Mouse (Mus musculus): ENCODE measurements around the gene Jakmip3. TPM values are rescaled to one million over a fixed set of nuclear protein-coding genes. Genes with fewer than 3 reads are reported as not detected.

Gene Jakmip3
- polyA plus RNA-seq, 1 experiment from 2014 or later: 0.66 TPM

DNA sequence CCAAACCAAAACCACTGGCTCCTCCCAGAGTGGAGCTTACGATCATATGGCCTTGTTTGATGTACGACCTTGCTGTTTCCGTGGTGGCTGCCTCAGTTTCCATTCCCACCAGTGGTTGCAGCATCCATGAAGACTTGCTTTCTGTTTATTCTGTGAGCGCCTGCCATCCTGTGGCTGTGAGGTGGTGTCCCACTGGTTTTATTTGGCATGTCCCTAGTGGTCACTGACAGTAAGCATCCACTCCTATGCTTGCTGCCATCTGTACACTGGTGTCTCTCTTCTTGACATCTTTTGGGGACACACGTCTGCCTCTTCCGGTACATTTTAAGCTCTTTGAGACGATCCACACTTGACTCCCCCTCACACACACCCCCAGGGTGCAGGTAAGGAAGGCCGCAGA lies 7.2 kb downstream of the Jakmip3 start:
- H3K4me3 ChIP-seq (replicated peaks): no peak overlapping the region
- no peak overlapping the region for H3K27ac ChIP-seq
- 84% methylated on average over 8 of the region's 8 CpGs for WGBS
- H3K9ac ChIP-seq (replicated peaks): no peak overlapping the region
- H3K9me3 ChIP-seq: no peaks in the 10 kb centered on the region
- H3K36me3 ChIP-seq: no peaks in the 10 kb centered on the region
- no peak overlapping the region for H3K4me2 ChIP-seq
- H3K4me1 ChIP-seq (replicated peaks): no peaks in the 10 kb centered on the region
- peaks cover 37% of the 10 kb centered on the region for H3K27me3 ChIP-seq
- no peak for ATAC-seq (ENCODE audit: insufficient number of reproducible peaks, insufficient read depth, low FRiP score, low TSS enrichment, low read depth)

DNA sequence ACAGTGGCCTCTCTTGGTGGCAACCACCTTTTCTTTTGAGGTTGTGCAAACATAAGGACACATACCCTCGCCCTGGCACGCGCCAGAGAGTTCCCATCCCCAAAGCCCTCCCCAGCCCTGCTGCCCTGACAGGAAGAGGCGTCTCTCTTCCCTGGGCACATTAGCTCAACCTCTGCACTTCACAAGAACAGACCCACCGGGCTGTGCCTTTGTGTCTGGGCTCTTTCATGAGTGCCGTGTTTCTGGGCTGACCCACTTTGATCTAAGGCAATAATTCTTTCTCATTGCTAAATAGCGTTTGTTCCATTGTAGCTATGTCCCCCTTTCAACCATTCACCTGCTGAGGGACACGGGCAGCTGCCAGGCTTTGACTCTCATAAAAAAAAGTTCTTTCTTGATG lies 7.8 kb downstream of the Jakmip3 start:
- ATAC-seq (ENCODE audit: insufficient number of reproducible peaks, insufficient read depth, low FRiP score, low TSS enrichment, low read depth): no peak
- H3K4me2 ChIP-seq: no peak overlapping the region
- H3K9me3 ChIP-seq: no peaks in the 10 kb centered on the region
- no peaks in the 10 kb centered on the region for H3K36me3 ChIP-seq
- no peak overlapping the region for H3K9ac ChIP-seq (replicated peaks)
- peaks cover 32% of the 10 kb centered on the region for H3K27me3 ChIP-seq
- WGBS: 26% methylated on average over 8 of the region's 8 CpGs
- no peak overlapping the region for H3K27ac ChIP-seq
- no peaks in the 10 kb centered on the region for H3K4me1 ChIP-seq (replicated peaks)
- H3K4me3 ChIP-seq (replicated peaks): no peak overlapping the region

- Histone ChIP-seq H3K9me3 (no peaks in the 10 kb centered on the region), H3K36me3 (no peaks in the 10 kb centered on the region), H3K27ac (no peak overlapping the region), H3K9ac (replicated peaks) (no peak overlapping the region), H3K4me2 (no peak overlapping the region), H3K4me3 (replicated peaks) (no peak overlapping the region), H3K4me1 (replicated peaks) (no peaks in the 10 kb centered on the region), H3K27me3 (no peaks in the 10 kb centered on the region)
- no peak for ATAC-seq (ENCODE audit: insufficient number of reproducible peaks, insufficient read depth, low FRiP score, low TSS enrichment, low read depth)
- 82% methylated on average over 7 of the region's 7 CpGs for WGBS
Observed at GRCm38 (mm10) chr7:138955787-138956186, 15.3 kb downstream of the Jakmip3 start.

- Histone ChIP-seq H3K27me3 (no peaks in the 10 kb centered on the region), H3K4me3 (replicated peaks) (no peak overlapping the region), H3K9ac (replicated peaks) (no peak overlapping the region), H3K27ac (no peak overlapping the region), H3K4me1 (replicated peaks) (no peaks in the 10 kb centered on the region), H3K36me3 (no peaks in the 10 kb centered on the region), H3K4me2 (no peak overlapping the region), H3K9me3 (no peaks in the 10 kb centered on the region)
- no peak for ATAC-seq (ENCODE audit: insufficient number of reproducible peaks, insufficient read depth, low FRiP score, low TSS enrichment, low read depth)
- 78% methylated on average over 6 of the region's 6 CpGs for WGBS
Observed at GRCm38 (mm10) chr7:138957106-138957505, 16.6 kb downstream of the Jakmip3 start.

- 75% methylated on average over 5 of the region's 5 CpGs for WGBS
- H3K4me3 ChIP-seq (replicated peaks): no peak overlapping the region
- no peak for ATAC-seq (ENCODE audit: insufficient number of reproducible peaks, insufficient read depth, low FRiP score, low TSS enrichment, low read depth)
Observed at GRCm38 (mm10) chr7:138959747-138960146, 19.2 kb downstream of the Jakmip3 start.

DNA sequence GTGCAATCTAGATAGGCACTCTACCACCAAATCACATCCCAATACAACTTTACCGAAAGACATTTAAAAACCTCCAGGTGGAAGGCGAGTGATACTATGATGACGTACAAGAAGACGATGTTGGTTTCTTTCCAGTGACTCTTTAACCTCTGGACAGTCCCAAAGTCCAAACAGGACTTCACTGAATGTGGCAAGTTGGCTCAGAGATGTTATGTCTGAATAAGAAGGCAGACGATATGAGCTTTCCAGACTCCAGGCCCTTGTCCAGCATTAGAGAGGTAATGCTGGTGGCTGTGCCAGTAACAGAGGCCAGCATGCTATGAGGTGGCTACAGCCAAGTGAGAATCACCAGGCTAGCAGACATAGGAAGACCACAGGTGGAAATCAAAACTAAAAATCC lies 23.2 kb downstream of the Jakmip3 start:
- Histone ChIP-seq H3K27ac (no peak overlapping the region), H3K4me1 (replicated peaks) (no peaks in the 10 kb centered on the region), H3K9ac (replicated peaks) (no peak overlapping the region), H3K9me3 (no peaks in the 10 kb centered on the region), H3K4me2 (no peak overlapping the region), H3K27me3 (no peaks in the 10 kb centered on the region), H3K4me3 (replicated peaks) (no peak overlapping the region), H3K36me3 (no peaks in the 10 kb centered on the region)
- ATAC-seq (ENCODE audit: insufficient number of reproducible peaks, insufficient read depth, low FRiP score, low TSS enrichment, low read depth): no peak
- WGBS: 96% methylated on average over 5 of the region's 5 CpGs

More at GRCm38 (mm10) chr7:138959747-138960146, 19.2 kb downstream of the Jakmip3 start:
- Histone ChIP-seq H3K4me2 (no peak overlapping the region), H3K27me3 (no peaks in the 10 kb centered on the region), H3K27ac (no peak overlapping the region), H3K9ac (replicated peaks) (no peak overlapping the region), H3K4me1 (replicated peaks) (no peaks in the 10 kb centered on the region), H3K9me3 (no peaks in the 10 kb centered on the region), H3K36me3 (no peaks in the 10 kb centered on the region)

GRCm38 (mm10) chr7:138968010-138968620 lies 27.6 kb downstream of the Jakmip3 start:
- no peak overlapping the region for H3K27ac ChIP-seq
- H3K9ac ChIP-seq (replicated peaks): no peak overlapping the region
- ATAC-seq (ENCODE audit: insufficient number of reproducible peaks, insufficient read depth, low FRiP score, low TSS enrichment, low read depth): no peak
- no peaks in the 10 kb centered on the region for H3K36me3 ChIP-seq
- WGBS: 72% methylated on average over 13 of the region's 13 CpGs
- peaks cover 4% of the 10 kb centered on the region; the same call in 1 of the 2 replicates for H3K27me3 ChIP-seq
- H3K4me1 ChIP-seq (replicated peaks): no peaks in the 10 kb centered on the region
- H3K4me2 ChIP-seq: no peak overlapping the region
- H3K9me3 ChIP-seq: no peaks in the 10 kb centered on the region
- H3K4me3 ChIP-seq (replicated peaks): no peak overlapping the region

DNA sequence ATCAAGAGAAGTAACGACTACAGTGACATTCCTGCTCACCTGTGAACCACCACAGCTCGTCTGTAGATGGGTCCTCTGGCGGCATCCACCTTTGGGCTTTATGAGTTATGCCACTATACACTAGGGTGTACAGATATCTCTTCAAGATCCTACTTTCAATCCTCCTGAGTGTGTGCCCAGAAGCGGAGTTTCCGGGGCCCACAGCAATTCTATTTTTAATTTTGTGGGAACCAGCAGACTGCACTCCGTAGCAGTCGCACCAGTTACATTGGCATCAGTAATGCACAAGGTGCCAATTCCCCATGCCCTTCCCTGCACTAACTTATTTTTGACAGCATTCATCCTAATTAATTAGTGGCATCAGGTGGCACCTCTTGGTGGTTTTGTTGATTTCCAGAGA lies 37.0 kb downstream of the Jakmip3 start:
- 93% methylated on average over 7 of the region's 7 CpGs for WGBS
- H3K9ac ChIP-seq (replicated peaks): no peak overlapping the region

GRCm38 (mm10) chr7:138984576-138984975 lies 44.0 kb downstream of the Jakmip3 start:
- no peak for ATAC-seq (ENCODE audit: insufficient number of reproducible peaks, insufficient read depth, low FRiP score, low TSS enrichment, low read depth)
- Histone ChIP-seq H3K4me1 (replicated peaks) (peaks cover 3% of the 10 kb centered on the region; the same call in 1 of the 2 replicates), H3K4me2 (no peak overlapping the region), H3K36me3 (no peaks in the 10 kb centered on the region), H3K27ac (no peak overlapping the region), H3K9me3 (no peaks in the 10 kb centered on the region), H3K27me3 (peaks cover 4% of the 10 kb centered on the region), H3K9ac (replicated peaks) (no peak overlapping the region), H3K4me3 (replicated peaks) (no peak overlapping the region)
- 86% methylated on average over 6 of the region's 6 CpGs for WGBS

More for the DNA sequence above, 37.0 kb downstream of the Jakmip3 start:
- Histone ChIP-seq H3K36me3 (no peaks in the 10 kb centered on the region), H3K4me2 (no peak overlapping the region), H3K4me3 (replicated peaks) (no peak overlapping the region), H3K4me1 (replicated peaks) (no peaks in the 10 kb centered on the region), H3K27me3 (no peaks in the 10 kb centered on the region), H3K27ac (no peak overlapping the region), H3K9me3 (no peaks in the 10 kb centered on the region)
- ATAC-seq (ENCODE audit: insufficient number of reproducible peaks, insufficient read depth, low FRiP score, low TSS enrichment, low read depth): no peak

DNA sequence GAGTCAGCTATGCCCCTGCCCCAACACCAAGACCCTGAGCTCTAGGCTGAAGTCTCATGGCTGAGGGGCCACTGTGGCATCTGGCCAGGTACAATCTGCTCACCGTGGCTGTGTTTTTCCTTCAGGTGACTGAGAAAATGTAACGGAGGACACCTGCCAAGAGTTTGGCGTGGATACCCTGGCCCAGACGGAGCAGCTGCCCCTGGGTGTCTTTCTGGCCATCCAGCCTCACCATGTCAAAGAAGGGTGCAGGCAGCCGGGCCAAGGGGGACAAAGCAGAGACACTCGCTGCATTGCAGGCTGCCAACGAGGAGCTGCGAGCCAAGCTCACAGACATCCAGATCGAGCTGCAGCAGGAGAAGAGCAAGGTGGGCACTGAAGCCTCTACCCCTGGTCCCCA lies 48.6 kb downstream of the Jakmip3 start:
- Histone ChIP-seq H3K27me3 (peaks cover 4% of the 10 kb centered on the region), H3K36me3 (no peaks in the 10 kb centered on the region), H3K27ac (no peak overlapping the region), H3K4me2 (no peak overlapping the region), H3K4me1 (replicated peaks) (peaks cover 3% of the 10 kb centered on the region; the same call in 1 of the 2 replicates), H3K9me3 (0 out of 2 replicates have a peak, but pooled peaks cover 4% of the 10 kb centered on the region), H3K9ac (replicated peaks) (no peak overlapping the region), H3K4me3 (replicated peaks) (no peak overlapping the region)
- WGBS: 84% methylated on average over 9 of the region's 9 CpGs
- ATAC-seq (ENCODE audit: insufficient number of reproducible peaks, insufficient read depth, low FRiP score, low TSS enrichment, low read depth): no peak

- no peak for ATAC-seq (ENCODE audit: insufficient number of reproducible peaks, insufficient read depth, low FRiP score, low TSS enrichment, low read depth)
- Histone ChIP-seq H3K27ac (no peak overlapping the region), H3K4me1 (replicated peaks) (no peaks in the 10 kb centered on the region), H3K9me3 (no peaks in the 10 kb centered on the region), H3K36me3 (no peaks in the 10 kb centered on the region), H3K27me3 (peaks cover 31% of the 10 kb centered on the region), H3K4me2 (no peak overlapping the region), H3K4me3 (replicated peaks) (no peak overlapping the region), H3K9ac (replicated peaks) (no peak overlapping the region)
- WGBS: 94% methylated on average over 9 of the region's 9 CpGs
Observed at GRCm38 (mm10) chr7:139002692-139003091, 62.2 kb downstream of the Jakmip3 start.

DNA sequence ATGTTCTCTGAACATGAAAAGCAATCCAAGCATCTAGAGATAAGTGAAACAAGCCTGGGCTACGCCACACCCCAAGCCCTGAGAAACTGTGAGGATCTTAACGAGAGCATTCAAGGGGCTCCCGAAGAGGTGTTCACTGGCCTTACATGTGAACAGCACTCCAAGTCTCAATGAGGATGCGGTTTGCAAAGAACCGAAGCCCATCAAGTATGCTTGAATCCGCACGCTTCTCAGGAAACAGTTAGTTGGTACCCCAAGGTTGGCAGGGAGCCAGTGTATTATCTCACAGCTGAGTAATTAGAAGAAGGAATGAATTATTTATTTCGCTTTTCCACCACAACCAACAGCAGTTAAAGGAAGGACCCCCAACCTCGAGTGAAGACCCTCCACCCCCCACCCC lies 62.7 kb downstream of the Jakmip3 start:
- Histone ChIP-seq H3K27ac (no peak overlapping the region), H3K9me3 (no peaks in the 10 kb centered on the region), H3K4me3 (replicated peaks) (no peak overlapping the region), H3K36me3 (no peaks in the 10 kb centered on the region), H3K9ac (replicated peaks) (no peak overlapping the region), H3K27me3 (peaks cover 37% of the 10 kb centered on the region), H3K4me2 (no peak overlapping the region), H3K4me1 (replicated peaks) (peaks cover 3% of the 10 kb centered on the region; the same call in 1 of the 2 replicates)
- 80% methylated on average over 9 of the region's 9 CpGs for WGBS
- ATAC-seq (ENCODE audit: insufficient number of reproducible peaks, insufficient read depth, low FRiP score, low TSS enrichment, low read depth): no peak

Data from limb, embryonic 12.5 days (tissue).